Mouse (Mus musculus) lung, embryonic 14.5 days (tissue): ENCODE measurements around the gene Hcn1. TPM values are rescaled to one million over a fixed set of nuclear protein-coding genes. Genes with fewer than 3 reads are reported as not detected.
A peak's percentile ranks its signal among the peaks of the same experiment; 100 is the strongest.

Experiments
- ATAC-seq: fragments of 200-750 bp; cut with Nextera tagmentation; 2 replicates; pipeline ENCODE4 v1.8.0; 2017; ENCODE audit warnings: mild to moderate bottlenecking, moderate TSS enrichment, moderate library complexity; ENCODE audit not compliant: insufficient read depth
- DNase-seq: peaks from one replicate; pipeline ENCODE4 v3.0.0-alpha.2; 2015
- H3K27ac ChIP-seq: fragments of 300-500 bp; sonication (generic); 2 replicates; pipeline ENCODE4 v1.5.1; 2014; ENCODE audit warnings: low read depth, mild to moderate bottlenecking, moderate library complexity
- H3K27me3 ChIP-seq: fragments of 300-500 bp; sonication (generic); 2 replicates; pipeline ENCODE4 v1.6.1; 2014; ENCODE audit warnings: low read length, control low read depth; ENCODE audit not compliant: insufficient read depth
- H3K36me3 ChIP-seq: fragments of 300-500 bp; sonication (generic); 2 replicates; pipeline ENCODE4 v1.6.1; 2014; ENCODE audit warnings: control low read depth; ENCODE audit not compliant: insufficient read depth
- H3K4me1 ChIP-seq: fragments of 300-500 bp; sonication (generic); 2 replicates; pipeline ENCODE4 v1.6.1; 2014; ENCODE audit warnings: antibody characterized with exemption, control low read depth; ENCODE audit not compliant: insufficient read depth
- H3K4me2 ChIP-seq: fragments of 300-500 bp; sonication (generic); 2 replicates; pipeline ENCODE4 v1.6.1; 2014; ENCODE audit warnings: mild to moderate bottlenecking
- H3K4me3 ChIP-seq: fragments of 300-500 bp; sonication (generic); 2 replicates; pipeline ENCODE4 v1.5.1; 2014; ENCODE audit warnings: low read depth, low read length
- H3K9ac ChIP-seq: fragments of 300-500 bp; sonication (generic); 2 replicates; pipeline ENCODE4 v1.6.1; 2014
- H3K9me3 ChIP-seq: fragments of 300-500 bp; sonication (generic); 2 replicates; pipeline ENCODE4 v1.6.1; 2016; ENCODE audit warnings: low read depth, low read length, control low read depth
- CTCF ChIP-seq: IDR thresholded peaks from 2 replicates; pipeline ENCODE4 v1.5.1; 2016; ENCODE audit warnings: antibody characterized with exemption, low read depth
- WGBS: fragments of 180-500 bp; shearing (Covaris S2); extraction: QIAGEN DNeasy Blood & Tissue Kit; methylation state at CpG from one replicate; pipeline ENCODE4 v1.1.7; 2014; 5-methylcytosine and 5-hydroxymethylcytosine counted together
- polyA plus RNA-seq: library from polyadenylated mRNA; unstranded; fragments of >200 nt; fragmentation: Nextera tagmentation; extraction: Ambion mirVana; gene quantifications from 2 replicates; pipeline ENCODE4 v1.2.1, GENCODE M21; 2014

The Hcn1 gene
- 0.36 and 0.38 TPM in 2 replicates for polyA plus RNA-seq

DNA sequence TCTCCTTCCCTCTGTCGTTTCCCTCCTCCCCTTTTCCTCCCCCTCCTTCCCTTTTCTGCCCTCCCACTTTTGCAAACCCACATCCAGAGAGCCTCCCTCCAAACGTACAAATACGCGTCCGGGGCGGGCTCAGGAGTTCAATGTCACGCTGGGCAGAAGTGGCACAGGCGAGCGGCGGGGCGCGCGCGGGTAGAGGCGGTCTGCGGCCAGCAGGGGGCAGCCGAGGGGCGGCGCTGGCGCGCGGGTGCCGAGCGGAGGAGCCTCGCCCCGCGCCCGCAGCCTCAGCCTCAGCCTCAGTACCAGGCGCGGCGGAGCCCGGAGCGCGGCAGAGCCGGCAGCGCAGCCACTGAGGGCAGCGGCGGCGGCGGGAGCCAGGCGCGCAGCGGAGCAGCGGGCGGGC is at the start of gene Hcn1:
Gene Hcn1, plus strand, starts transcription at position 140 of the 400 bp plus-strand sequence.
- H3K4me2 ChIP-seq = peak within 1 kb of the TSS; percentile 90
- H3K4me3 ChIP-seq = peak within 1 kb of the TSS; percentile 58
- peak within 1 kb of the TSS; percentile 6 for H3K9ac ChIP-seq
- TF ChIP-seq CTCF = peak; percentile 59
- no peaks in the 10 kb centered on the region for H3K36me3 ChIP-seq
- H3K9me3 ChIP-seq = no peaks in the 10 kb centered on the region
- DNase-seq = peak; percentile 89
- under 1% methylated on average over 42 of the region's 45 CpGs for WGBS
- H3K4me1 ChIP-seq = no peaks in the 10 kb centered on the region
- ATAC-seq = peak; percentile 98
- no peak within 1 kb of the TSS for H3K27ac ChIP-seq
- peaks cover 12% of the 10 kb centered on the region for H3K27me3 ChIP-seq

DNA sequence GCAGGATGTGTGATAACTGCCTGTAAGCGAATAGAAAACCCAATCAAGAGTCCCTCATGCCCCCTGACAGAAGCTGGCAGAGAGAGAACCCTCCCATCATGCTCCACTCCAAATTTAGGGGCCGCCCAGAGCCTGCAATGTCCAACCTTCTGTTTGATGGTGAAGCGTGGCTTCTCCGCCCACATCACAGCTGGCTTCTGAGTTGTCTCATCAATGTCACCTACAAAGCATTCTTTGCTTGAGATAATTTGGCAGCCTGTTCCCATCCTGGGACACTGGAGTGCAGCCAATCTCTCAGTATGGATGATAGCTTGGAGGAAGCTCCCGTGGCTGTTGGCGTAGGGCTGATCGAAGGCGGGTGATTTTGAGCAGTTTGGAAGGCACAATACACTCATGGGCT is 34.9 kb upstream of the Hcn1 start:
- ATAC-seq = peak; percentile 98

DNA sequence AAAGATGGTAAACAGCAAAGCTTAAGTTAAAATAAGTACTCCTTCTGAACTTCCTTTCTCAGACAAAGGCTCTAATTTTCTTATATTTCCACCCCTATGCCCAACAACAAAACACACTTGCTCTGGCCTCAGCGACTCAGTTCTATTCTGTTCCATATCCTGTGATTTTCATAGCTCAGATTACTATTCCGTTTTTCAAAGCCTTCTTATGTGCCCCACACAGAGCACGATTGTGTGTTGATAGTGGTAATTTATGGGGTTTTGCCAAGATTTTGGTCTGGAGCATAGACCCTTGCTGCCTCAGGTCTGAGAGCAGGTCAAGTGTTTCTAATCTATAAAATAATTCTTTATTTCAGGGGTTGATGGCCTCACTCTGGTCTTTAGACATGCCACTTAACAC is 30.4 kb upstream of the Hcn1 start:
- Histone ChIP-seq H3K9ac (no peak overlapping the region), H3K27me3 (no peaks in the 10 kb centered on the region), H3K36me3 (no peaks in the 10 kb centered on the region), H3K27ac (no peak overlapping the region), H3K4me2 (no peak overlapping the region), H3K9me3 (no peaks in the 10 kb centered on the region; the same call in 1 of the 2 replicates), H3K4me1 (no peaks in the 10 kb centered on the region), H3K4me3 (no peak overlapping the region)
- no peak for TF ChIP-seq CTCF
- DNase-seq (no peak), ATAC-seq (no peak)
- 51% methylated on average over 3 of the region's 3 CpGs for WGBS

More for the DNA sequence above, 34.9 kb upstream of the Hcn1 start:
- Histone ChIP-seq H3K9me3 (no peaks in the 10 kb centered on the region), H3K4me1 (no peaks in the 10 kb centered on the region), H3K27me3 (no peaks in the 10 kb centered on the region), H3K36me3 (no peaks in the 10 kb centered on the region), H3K9ac (no peak overlapping the region), H3K27ac (peak overlapping the region; percentile 50; the same call in 1 of the 2 replicates), H3K4me2 (peak overlapping the region; percentile 23; the same call in 1 of the 2 replicates), H3K4me3 (no peak overlapping the region)
- 35% methylated on average over 8 of the region's 8 CpGs for WGBS
- no peak for TF ChIP-seq CTCF
- DNase-seq = peak; percentile 96

DNA sequence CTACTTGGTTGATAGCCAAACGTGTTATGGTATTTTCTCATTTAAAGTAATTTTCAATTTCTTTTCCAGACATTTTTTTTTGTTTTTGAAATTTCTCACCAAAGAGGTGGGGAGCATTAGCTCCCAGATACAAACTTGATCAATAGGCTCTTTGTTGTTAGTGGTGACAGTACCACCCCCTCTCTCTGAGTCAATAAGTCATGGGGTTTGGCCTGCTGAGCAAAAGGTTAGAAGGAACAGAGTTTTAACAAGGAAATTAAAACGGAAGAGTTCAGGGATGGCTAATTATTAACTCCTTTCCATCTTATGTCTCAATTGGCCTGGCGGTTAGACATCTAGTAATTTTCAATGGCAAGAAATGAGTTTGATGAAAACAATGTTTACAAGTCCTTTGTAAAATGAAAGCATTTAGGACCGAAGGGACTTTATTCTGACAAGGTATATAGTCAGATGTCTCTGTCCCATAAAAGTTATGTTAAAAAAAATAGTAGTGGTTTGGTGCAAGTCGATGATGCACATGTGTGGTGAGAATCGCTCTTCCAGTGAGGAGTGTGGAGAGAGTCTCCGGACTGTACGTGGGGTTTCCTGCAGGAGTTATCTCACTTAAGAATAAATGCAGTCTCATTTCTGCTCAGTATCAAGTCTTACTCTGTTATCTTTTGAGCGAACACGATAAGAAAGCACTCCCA is 7.5 kb upstream of the Hcn1 start:
- no peak overlapping the region for H3K9ac ChIP-seq
- 58% methylated on average over 10 of the region's 10 CpGs for WGBS
- TF ChIP-seq CTCF = no peak
- DNase-seq = no peak
- no peak overlapping the region for H3K4me3 ChIP-seq
- H3K4me2 ChIP-seq = no peak overlapping the region
- ATAC-seq = no peak
- H3K27me3 ChIP-seq = no peaks in the 10 kb centered on the region
- H3K36me3 ChIP-seq = no peaks in the 10 kb centered on the region
- H3K4me1 ChIP-seq = no peaks in the 10 kb centered on the region
- H3K27ac ChIP-seq = no peak overlapping the region
- no peaks in the 10 kb centered on the region for H3K9me3 ChIP-seq

DNA sequence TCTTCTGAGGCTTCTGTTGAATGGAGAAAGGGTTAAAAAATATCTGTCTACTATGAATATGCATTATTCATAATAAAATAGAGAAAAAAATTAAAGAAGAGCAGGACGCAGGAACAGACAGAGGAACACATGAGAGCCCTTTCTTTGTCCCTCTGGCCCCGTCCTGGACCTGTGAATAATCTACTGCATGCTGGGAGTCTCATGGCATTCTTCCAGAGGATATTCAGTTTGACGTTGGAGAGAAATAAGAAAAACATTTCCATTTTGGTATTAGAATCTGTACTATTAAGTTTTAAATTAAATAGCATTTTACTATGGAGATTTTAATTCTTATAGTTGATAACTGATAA is 7.0 kb upstream of the Hcn1 start:
- no peak for TF ChIP-seq CTCF
- Histone ChIP-seq H3K27ac (no peak overlapping the region), H3K4me2 (no peak overlapping the region), H3K4me1 (no peaks in the 10 kb centered on the region), H3K4me3 (no peak overlapping the region), H3K27me3 (no peaks in the 10 kb centered on the region), H3K9ac (no peak overlapping the region), H3K36me3 (no peaks in the 10 kb centered on the region), H3K9me3 (no peaks in the 10 kb centered on the region)
- ATAC-seq (no peak), DNase-seq (peak; percentile 35)
- 28% methylated on average over 3 of the region's 3 CpGs for WGBS

DNA sequence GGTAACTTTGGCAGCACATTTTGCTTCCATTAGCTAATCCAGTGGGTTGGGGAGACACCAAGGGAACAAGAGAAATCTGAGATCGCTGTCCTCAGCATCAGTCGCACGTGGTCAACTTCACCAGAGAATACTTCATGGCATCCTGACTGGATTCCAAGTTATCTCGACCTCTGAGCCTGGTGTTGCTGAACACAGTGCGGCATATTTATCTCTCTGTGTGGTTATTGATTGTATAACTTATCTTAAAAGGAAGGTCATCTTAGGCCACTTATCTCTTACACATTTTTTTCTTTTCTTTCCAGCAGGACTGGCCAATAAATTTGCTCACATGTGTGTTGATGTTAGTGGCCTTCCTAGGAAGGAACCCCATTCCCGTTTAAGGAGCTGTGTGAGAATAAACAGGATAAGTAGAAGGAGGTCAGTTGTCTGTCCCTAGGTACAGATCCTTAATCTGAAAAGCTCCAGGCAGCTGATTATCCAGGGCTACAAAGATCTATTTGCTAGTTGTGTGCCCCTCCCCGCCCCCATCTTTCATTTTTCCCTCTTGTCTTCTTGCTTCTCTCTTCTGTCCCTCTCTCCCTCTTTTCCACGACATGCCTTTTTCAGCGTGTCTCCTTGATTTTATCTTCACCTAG is 672 bp upstream of the Hcn1 start:
- H3K4me2 ChIP-seq = peak overlapping the region; percentile 90
- 33% methylated on average over 9 of the region's 9 CpGs for WGBS

DNA sequence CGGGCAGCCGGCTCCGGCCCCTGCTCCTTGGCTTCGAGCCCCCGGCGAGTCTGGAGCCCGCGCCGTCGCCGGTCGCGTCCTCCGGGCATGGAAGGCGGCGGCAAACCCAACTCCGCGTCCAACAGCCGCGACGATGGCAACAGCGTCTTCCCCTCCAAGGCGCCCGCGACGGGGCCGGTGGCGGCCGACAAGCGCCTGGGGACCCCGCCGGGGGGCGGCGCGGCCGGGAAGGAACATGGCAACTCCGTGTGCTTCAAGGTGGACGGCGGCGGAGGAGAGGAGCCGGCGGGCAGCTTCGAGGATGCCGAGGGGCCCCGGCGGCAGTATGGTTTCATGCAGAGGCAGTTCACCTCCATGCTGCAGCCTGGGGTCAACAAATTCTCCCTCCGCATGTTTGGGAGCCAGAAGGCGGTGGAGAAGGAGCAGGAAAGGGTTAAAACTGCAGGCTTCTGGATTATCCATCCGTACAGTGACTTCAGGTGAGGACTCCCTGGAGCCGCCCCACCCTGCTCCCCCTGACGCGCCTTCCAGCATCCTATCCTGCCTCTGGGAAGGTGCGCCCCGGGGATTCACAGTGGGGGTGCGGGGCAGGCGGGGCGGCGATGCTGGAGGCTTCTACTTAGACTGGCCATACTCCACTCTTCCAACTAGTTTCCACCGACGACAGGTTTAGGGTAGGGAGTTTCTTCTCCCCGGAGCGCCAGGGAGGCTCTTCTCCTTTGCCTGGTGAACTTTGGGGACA is 668 bp downstream of the Hcn1 start:
- Histone ChIP-seq H3K9ac (peak overlapping the region; percentile 6), H3K27ac (no peak overlapping the region), H3K36me3 (no peaks in the 10 kb centered on the region), H3K27me3 (peaks cover 12% of the 10 kb centered on the region), H3K4me3 (peak overlapping the region; percentile 58), H3K4me1 (no peaks in the 10 kb centered on the region), H3K4me2 (peak overlapping the region; percentile 90), H3K9me3 (no peaks in the 10 kb centered on the region)
- DNase-seq (no peak), ATAC-seq (peak; percentile 68)
- TF ChIP-seq CTCF = no peak
- WGBS = under 1% methylated on average over 62 of the region's 62 CpGs

More for the DNA sequence above, 672 bp upstream of the Hcn1 start:
- no peak overlapping the region for H3K4me3 ChIP-seq
- DNase-seq (no peak), ATAC-seq (no peak)
- H3K9me3 ChIP-seq = no peaks in the 10 kb centered on the region
- TF ChIP-seq CTCF = no peak
- no peak overlapping the region for H3K9ac ChIP-seq
- H3K4me1 ChIP-seq = no peaks in the 10 kb centered on the region
- H3K36me3 ChIP-seq = no peaks in the 10 kb centered on the region
- no peak overlapping the region for H3K27ac ChIP-seq
- H3K27me3 ChIP-seq = peaks cover 12% of the 10 kb centered on the region
